Mouse (Mus musculus): Measurements from ENCODE around the gene 5530400C23Rik. TPM values are rescaled to one million over a fixed set of nuclear protein-coding genes. Genes with fewer than 3 reads are reported as not detected.
"Not testable (repeated sequence)": the region's sequence is repeated elsewhere in the genome, so short reads cannot be mapped to it uniquely, and the experiment has no call there.

5530400C23Rik gene
- total RNA-seq (2014; rRNA removed), result not detected in 2 replicates
- polyA plus RNA-seq (2012; rRNA removed), result not detected in 2 replicates

GRCm38 (mm10) chr6:133291916-133292315 is at the start of gene 5530400C23Rik:
Gene 5530400C23Rik (plus strand): TSS chr6:133292216.
- not testable (repeated sequence) for H3K27ac ChIP-seq (replicated peaks; ENCODE audit: insufficient read depth, low read depth, low read length); H3K4me1 ChIP-seq (ENCODE audit: control insufficient read depth, insufficient read depth, low read length); DNase-seq (ENCODE audit: extremely low read depth, low read depth, low spot score); H3K9ac ChIP-seq (ENCODE audit: low read depth, low read length); H3K79me2 ChIP-seq (ENCODE audit: control insufficient read depth, insufficient read depth, low read length); H3K4me3 ChIP-seq (ENCODE audit: insufficient read depth, low read depth, low read length); H3K36me3 ChIP-seq (ENCODE audit: control insufficient read depth, insufficient read depth, low read length); H3K27me3 ChIP-seq (ENCODE audit: control insufficient read depth, insufficient read depth, low read length)

- H3K4me1 ChIP-seq (ENCODE audit: control insufficient read depth, insufficient read depth, low read length), result no peaks in the 10 kb centered on the region
- no peak overlapping the region for H3K27ac ChIP-seq (replicated peaks; ENCODE audit: insufficient read depth, low read depth, low read length)
- no peak overlapping the region for H3K9ac ChIP-seq (ENCODE audit: low read depth, low read length)
- H3K4me3 ChIP-seq (ENCODE audit: insufficient read depth, low read depth, low read length), result no peak overlapping the region
- no peaks in the 10 kb centered on the region for H3K27me3 ChIP-seq (ENCODE audit: control insufficient read depth, insufficient read depth, low read length)
- H3K36me3 ChIP-seq (ENCODE audit: control insufficient read depth, insufficient read depth, low read length), result no peaks in the 10 kb centered on the region
- H3K79me2 ChIP-seq (ENCODE audit: control insufficient read depth, insufficient read depth, low read length), result no peaks in the 10 kb centered on the region
- 67% methylated on average over 3 of the region's 3 CpGs for WGBS
- no peak for TF ChIP-seq POLR2A (IDR thresholded peaks at IDR 0.05; ENCODE audit: extremely low read depth, insufficient read depth, low read length)
- no peak for TF ChIP-seq CTCF (IDR thresholded peaks at IDR 0.05; ENCODE audit: low read depth, low read length)
- no peak for DNase-seq (ENCODE audit: extremely low read depth, low read depth, low spot score)
These were observed 14.1 kb downstream of the 5530400C23Rik start for GRCm38 (mm10) chr6:133305952-133306715.

GRCm38 (mm10) chr6:133313896-133314295 is 21.9 kb downstream of the 5530400C23Rik start:
- H3K79me2 ChIP-seq (ENCODE audit: control insufficient read depth, insufficient read depth, low read length); H3K9ac ChIP-seq (ENCODE audit: low read depth, low read length); H3K4me3 ChIP-seq (ENCODE audit: insufficient read depth, low read depth, low read length); H3K27ac ChIP-seq (replicated peaks; ENCODE audit: insufficient read depth, low read depth, low read length); H3K36me3 ChIP-seq (ENCODE audit: control insufficient read depth, insufficient read depth, low read length); H3K4me1 ChIP-seq (ENCODE audit: control insufficient read depth, insufficient read depth, low read length); DNase-seq (ENCODE audit: extremely low read depth, low read depth, low spot score); H3K27me3 ChIP-seq (ENCODE audit: control insufficient read depth, insufficient read depth, low read length): not testable (repeated sequence)
- 88% methylated on average over 2 of the region's 2 CpGs for WGBS

GRCm38 (mm10) chr6:133338535-133338934 is 46.5 kb downstream of the 5530400C23Rik start:
- H3K27me3 ChIP-seq (ENCODE audit: control insufficient read depth, insufficient read depth, low read length), result no peaks in the 10 kb centered on the region
- no peak for TF ChIP-seq CTCF (IDR thresholded peaks at IDR 0.05; ENCODE audit: low read depth, low read length)
- TF ChIP-seq POLR2A (IDR thresholded peaks at IDR 0.05; ENCODE audit: extremely low read depth, insufficient read depth, low read length), result no peak
- WGBS, result 62% methylated on average over 1 of the region's 1 CpGs
- H3K4me1 ChIP-seq (ENCODE audit: control insufficient read depth, insufficient read depth, low read length), result no peaks in the 10 kb centered on the region
- H3K27ac ChIP-seq (replicated peaks; ENCODE audit: insufficient read depth, low read depth, low read length), result no peak overlapping the region
- H3K4me3 ChIP-seq (ENCODE audit: insufficient read depth, low read depth, low read length), result no peak overlapping the region
- no peaks in the 10 kb centered on the region for H3K79me2 ChIP-seq (ENCODE audit: control insufficient read depth, insufficient read depth, low read length)
- no peak overlapping the region for H3K9ac ChIP-seq (ENCODE audit: low read depth, low read length)
- no peak for DNase-seq (ENCODE audit: extremely low read depth, low read depth, low spot score)
- H3K36me3 ChIP-seq (ENCODE audit: control insufficient read depth, insufficient read depth, low read length), result no peaks in the 10 kb centered on the region

GRCm38 (mm10) chr6:133341731-133342130 is 49.7 kb downstream of the 5530400C23Rik start:
- H3K27ac ChIP-seq (replicated peaks; ENCODE audit: insufficient read depth, low read depth, low read length); H3K4me1 ChIP-seq (ENCODE audit: control insufficient read depth, insufficient read depth, low read length); H3K9ac ChIP-seq (ENCODE audit: low read depth, low read length); DNase-seq (ENCODE audit: extremely low read depth, low read depth, low spot score); H3K4me3 ChIP-seq (ENCODE audit: insufficient read depth, low read depth, low read length); H3K36me3 ChIP-seq (ENCODE audit: control insufficient read depth, insufficient read depth, low read length); H3K79me2 ChIP-seq (ENCODE audit: control insufficient read depth, insufficient read depth, low read length); H3K27me3 ChIP-seq (ENCODE audit: control insufficient read depth, insufficient read depth, low read length): not testable (repeated sequence)
- 13% methylated on average over 5 of the region's 5 CpGs for WGBS

Other genes with a start within 250 kb of the 5530400C23Rik start
- gene Tas2r140, start 236.4 kb upstream of the 5530400C23Rik start, total RNA-seq (2014; rRNA removed), result not detected in 2 replicates
- gene Tas2r140, start 236.4 kb upstream of the 5530400C23Rik start, polyA plus RNA-seq (2012; rRNA removed), result not detected in 2 replicates
- 84.3 and 106 TPM in 2 replicates for gene Smim10l1, start 187.3 kb upstream of the 5530400C23Rik start, total RNA-seq (2014; rRNA removed)
- 105 and 130 TPM in 2 replicates for gene Smim10l1, start 187.3 kb upstream of the 5530400C23Rik start, polyA plus RNA-seq (2012; rRNA removed)

Measured in liver, adult 2 months (tissue).